Mouse (Mus musculus) hindbrain, embryonic 16.5 days (tissue): Measurements from ENCODE around the gene Lrrc63. TPM values are rescaled to one million over a fixed set of nuclear protein-coding genes. Genes with fewer than 3 reads are reported as not detected.
"Not testable (repeated sequence)": the region's sequence is repeated elsewhere in the genome, so short reads cannot be mapped to it uniquely, and the experiment has no call there.

ENCODE experiments used
- ATAC-seq: fragments of 200-750 bp; cut with Nextera tagmentation; 2 replicates; pipeline ENCODE4 v1.8.0; 2017; ENCODE audit warnings: moderate TSS enrichment, moderate library complexity
- H3K27ac ChIP-seq: fragments of 300-500 bp; sonication (generic); 2 replicates; pipeline ENCODE4 v1.5.1; 2014; ENCODE audit warnings: low read depth, mild to moderate bottlenecking, control low read depth, low read length, moderate library complexity
- H3K27me3 ChIP-seq: fragments of 300-500 bp; sonication (generic); replicated peaks from 2 replicates; pipeline ENCODE4 v1.6.1; 2014; ENCODE audit warnings: low read length; ENCODE audit not compliant: control insufficient read depth, insufficient read depth
- H3K36me3 ChIP-seq: fragments of 300-500 bp; sonication (generic); 2 replicates; pipeline ENCODE4 v1.6.1; 2014; ENCODE audit warnings: mild to moderate bottlenecking, low read length, moderate library complexity, mixed read lengths; ENCODE audit not compliant: control insufficient read depth, insufficient read depth
- H3K4me1 ChIP-seq: fragments of 300-500 bp; sonication (generic); 2 replicates; pipeline ENCODE4 v1.6.1; 2014; ENCODE audit warnings: low read depth, low read length; ENCODE audit not compliant: control insufficient read depth, insufficient read depth
- H3K4me2 ChIP-seq: fragments of 300-500 bp; sonication (generic); 2 replicates; pipeline ENCODE4 v1.6.1; 2014; ENCODE audit warnings: mild to moderate bottlenecking, low read length, control low read depth, moderate library complexity
- H3K4me3 ChIP-seq: fragments of 300-500 bp; sonication (generic); 2 replicates; pipeline ENCODE4 v1.5.1; 2014; ENCODE audit warnings: mild to moderate bottlenecking, low read length, control low read depth, moderate library complexity
- H3K9ac ChIP-seq: fragments of 300-500 bp; sonication (generic); 2 replicates; pipeline ENCODE4 v1.6.1; 2014; ENCODE audit warnings: low read depth, mild to moderate bottlenecking, control low read depth, low read length, moderate library complexity
- H3K9me3 ChIP-seq: fragments of 300-500 bp; sonication (generic); 2 replicates; pipeline ENCODE4 v1.6.1; 2014; ENCODE audit warnings: mild to moderate bottlenecking, low read length, moderate library complexity; ENCODE audit not compliant: control insufficient read depth
- WGBS: fragments of 180-500 bp; shearing (Covaris S2); extraction: QIAGEN DNeasy Blood & Tissue Kit; methylation state at CpG from one replicate; pipeline ENCODE4 v1.1.7; 2014; 5-methylcytosine and 5-hydroxymethylcytosine counted together
- polyA plus RNA-seq: library from polyadenylated mRNA; unstranded; fragments of >200 nt; fragmentation: Nextera tagmentation; extraction: Ambion mirVana; gene quantifications from 2 replicates; pipeline ENCODE4 v1.2.1, GENCODE M21; 2015

The Lrrc63 gene
- polyA plus RNA-seq, 1 experiment from 2014 or later: 0.08 TPM

DNA sequence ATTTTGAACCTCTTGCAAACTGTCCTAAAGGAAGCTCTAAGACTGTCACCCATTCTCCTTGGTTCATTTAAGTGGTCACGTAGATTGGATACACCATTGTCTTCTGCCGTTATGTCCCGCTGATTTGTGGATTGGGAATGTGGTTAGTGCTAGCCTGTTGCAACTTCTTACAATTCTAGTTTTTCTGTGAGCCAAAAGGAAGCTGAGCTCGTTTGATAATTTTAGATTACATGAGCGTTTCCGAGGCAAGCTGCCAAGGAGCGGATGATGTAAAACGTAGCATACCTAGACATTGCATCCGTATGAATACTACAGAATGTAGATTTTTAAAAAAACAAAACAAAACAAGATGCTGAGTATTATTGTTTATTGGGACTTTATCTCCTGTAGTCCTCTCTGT lies 17.5 kb upstream of the Lrrc63 start:
- no peak overlapping the region for H3K4me2 ChIP-seq
- no peak for ATAC-seq
- H3K27ac ChIP-seq: no peak overlapping the region
- 78% methylated on average over 9 of the region's 9 CpGs for WGBS
- H3K9ac ChIP-seq: no peak overlapping the region
- H3K9me3 ChIP-seq: no peaks in the 10 kb centered on the region
- no peak overlapping the region for H3K4me3 ChIP-seq
- no peaks in the 10 kb centered on the region for H3K4me1 ChIP-seq
- no peaks in the 10 kb centered on the region for H3K36me3 ChIP-seq
- H3K27me3 ChIP-seq: no peaks in the 10 kb centered on the region

- H3K9ac ChIP-seq, H3K4me3 ChIP-seq, H3K4me2 ChIP-seq, H3K9me3 ChIP-seq, H3K27ac ChIP-seq, H3K36me3 ChIP-seq, H3K27me3 ChIP-seq, H3K4me1 ChIP-seq, ATAC-seq: not testable (repeated sequence)
- WGBS: 86% methylated on average over 2 of the region's 2 CpGs
Measured at GRCm38 (mm10) chr14:75147706-75148105, 17.0 kb upstream of the Lrrc63 start.

GRCm38 (mm10) chr14:75139225-75139624 lies 8.5 kb upstream of the Lrrc63 start:
- no peak overlapping the region for H3K9ac ChIP-seq
- H3K27ac ChIP-seq: no peak overlapping the region
- no peaks in the 10 kb centered on the region for H3K4me1 ChIP-seq
- WGBS: 90% methylated on average over 2 of the region's 2 CpGs
- H3K9me3 ChIP-seq: no peaks in the 10 kb centered on the region
- no peaks in the 10 kb centered on the region for H3K36me3 ChIP-seq
- no peaks in the 10 kb centered on the region for H3K27me3 ChIP-seq
- H3K4me2 ChIP-seq: no peak overlapping the region
- no peak overlapping the region for H3K4me3 ChIP-seq
- ATAC-seq: no peak

- H3K27ac ChIP-seq: no peak overlapping the region
- H3K9ac ChIP-seq: no peak overlapping the region
- no peaks in the 10 kb centered on the region for H3K4me1 ChIP-seq
- WGBS: 86% methylated on average over 10 of the region's 10 CpGs
- H3K36me3 ChIP-seq: no peaks in the 10 kb centered on the region
- H3K9me3 ChIP-seq: no peaks in the 10 kb centered on the region
- no peaks in the 10 kb centered on the region for H3K27me3 ChIP-seq
- ATAC-seq: no peak
- H3K4me2 ChIP-seq: no peak overlapping the region
- no peak overlapping the region for H3K4me3 ChIP-seq
Measured at GRCm38 (mm10) chr14:75138503-75138902, 7.8 kb upstream of the Lrrc63 start.

GRCm38 (mm10) chr14:75136119-75136966 lies 5.7 kb upstream of the Lrrc63 start:
- no peaks in the 10 kb centered on the region for H3K4me1 ChIP-seq
- ATAC-seq: no peak
- no peak overlapping the region for H3K4me2 ChIP-seq
- no peaks in the 10 kb centered on the region for H3K27me3 ChIP-seq
- no peak overlapping the region for H3K4me3 ChIP-seq
- H3K9ac ChIP-seq: no peak overlapping the region
- no peaks in the 10 kb centered on the region for H3K36me3 ChIP-seq
- H3K27ac ChIP-seq: no peak overlapping the region
- 81% methylated on average over 25 of the region's 25 CpGs for WGBS
- H3K9me3 ChIP-seq: no peaks in the 10 kb centered on the region

- Histone ChIP-seq H3K9ac (peak overlapping the region; percentile 68), H3K4me2 (peak overlapping the region; percentile 63), H3K4me1 (peaks cover 3% of the 10 kb centered on the region; the same call in 1 of the 2 replicates), H3K27ac (no peak overlapping the region), H3K9me3 (no peaks in the 10 kb centered on the region), H3K27me3 (no peaks in the 10 kb centered on the region), H3K36me3 (no peaks in the 10 kb centered on the region), H3K4me3 (peak overlapping the region; percentile 47)
- 3% methylated on average over 12 of the region's 12 CpGs for WGBS
- peak; percentile 32; the same call in 1 of the 2 replicates for ATAC-seq
Measured at GRCm38 (mm10) chr14:75131324-75131935, 749 bp upstream of the Lrrc63 start.

DNA sequence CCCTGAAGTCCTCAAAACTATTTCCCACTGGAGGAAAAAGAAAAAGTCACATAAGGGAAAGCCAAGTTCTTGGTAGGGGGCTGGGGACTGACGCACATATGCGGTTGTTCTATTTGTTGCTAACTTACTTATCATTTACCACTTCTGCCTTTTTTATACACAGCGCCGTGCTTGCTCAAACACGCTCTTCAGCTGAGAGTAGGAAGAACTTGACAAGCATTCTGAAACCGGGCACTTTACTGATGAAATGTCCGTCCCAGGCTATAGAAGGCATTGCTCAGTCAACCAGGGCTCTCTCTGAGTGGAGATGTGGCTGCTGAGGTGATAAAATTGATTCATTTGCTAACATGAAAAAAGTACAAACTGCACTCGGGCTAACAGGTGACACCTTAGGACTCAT lies 9.0 kb downstream of the Lrrc63 start:
- no peak for ATAC-seq

GRCm38 (mm10) chr14:75102956-75103355 lies 27.7 kb downstream of the Lrrc63 start:
- H3K4me2 ChIP-seq: no peak overlapping the region
- H3K4me1 ChIP-seq: no peaks in the 10 kb centered on the region
- H3K4me3 ChIP-seq: no peak overlapping the region
- ATAC-seq: no peak
- no peaks in the 10 kb centered on the region for H3K27me3 ChIP-seq
- no peak overlapping the region for H3K9ac ChIP-seq
- H3K9me3 ChIP-seq: no peaks in the 10 kb centered on the region
- no peaks in the 10 kb centered on the region for H3K36me3 ChIP-seq
- WGBS: 93% methylated on average over 5 of the region's 5 CpGs
- no peak overlapping the region for H3K27ac ChIP-seq

More for the DNA sequence above, 9.0 kb downstream of the Lrrc63 start:
- no peak overlapping the region for H3K4me2 ChIP-seq
- 89% methylated on average over 8 of the region's 8 CpGs for WGBS
- no peaks in the 10 kb centered on the region for H3K36me3 ChIP-seq
- no peak overlapping the region for H3K4me3 ChIP-seq
- H3K9ac ChIP-seq: no peak overlapping the region
- no peaks in the 10 kb centered on the region for H3K27me3 ChIP-seq
- no peaks in the 10 kb centered on the region for H3K4me1 ChIP-seq
- H3K27ac ChIP-seq: no peak overlapping the region
- H3K9me3 ChIP-seq: no peaks in the 10 kb centered on the region

- H3K4me2 ChIP-seq: no peak overlapping the region
- no peaks in the 10 kb centered on the region for H3K27me3 ChIP-seq
- 70% methylated on average over 6 of the region's 6 CpGs for WGBS
- ATAC-seq: no peak
- H3K9me3 ChIP-seq: no peaks in the 10 kb centered on the region
- H3K4me3 ChIP-seq: no peak overlapping the region
- H3K27ac ChIP-seq: no peak overlapping the region
- H3K9ac ChIP-seq: no peak overlapping the region
- no peaks in the 10 kb centered on the region for H3K36me3 ChIP-seq
- no peaks in the 10 kb centered on the region for H3K4me1 ChIP-seq
Measured at GRCm38 (mm10) chr14:75077946-75078345, 52.7 kb downstream of the Lrrc63 start.
